Mouse (Mus musculus): ENCODE measurements at regions not wholly inside any gene's neighbourhood (a gene's known extent, or its start where the extent isn't known, plus 50 kb on each side); places are given as distances from the start of the nearest gene placed in this dataset.

- H3K4me3 ChIP-seq: no peak overlapping the region
- 93% methylated on average over 1 of the region's 1 CpGs for WGBS
- no peaks in the 10 kb centered on the region for H3K36me3 ChIP-seq
Observed at GRCm38 (mm10) chr13:102202301-102202700, 434.3 kb upstream of the Pik3r1 start.

GRCm38 (mm10) chr13:102218486-102218885, 450.5 kb upstream of the Pik3r1 start:
- 91% methylated on average over 11 of the region's 11 CpGs for WGBS
- H3K27ac ChIP-seq: no peak overlapping the region
- H3K27me3 ChIP-seq (ENCODE audit: insufficient read depth, poor library complexity, severe bottlenecking): no peaks in the 10 kb centered on the region
- H3K4me3 ChIP-seq: no peak overlapping the region
- no peaks in the 10 kb centered on the region for H3K36me3 ChIP-seq
- DNase-seq (ENCODE audit: low spot score): no peak
- no peaks in the 10 kb centered on the region for H3K9me3 ChIP-seq
- H3K4me1 ChIP-seq (replicated peaks): no peaks in the 10 kb centered on the region

More at GRCm38 (mm10) chr13:102202301-102202700, 434.3 kb upstream of the Pik3r1 start:
- Histone ChIP-seq H3K9me3 (no peaks in the 10 kb centered on the region), H3K27ac (no peak overlapping the region), H3K4me1 (replicated peaks) (no peaks in the 10 kb centered on the region), H3K27me3 (ENCODE audit: insufficient read depth, poor library complexity, severe bottlenecking) (no peaks in the 10 kb centered on the region)
- no peak for DNase-seq (ENCODE audit: low spot score)

GRCm38 (mm10) chr13:102231048-102231447, 462.3 kb upstream of the Cd180 start:
- WGBS: 86% methylated on average over 7 of the region's 7 CpGs
- H3K4me1 ChIP-seq (replicated peaks): no peaks in the 10 kb centered on the region
- H3K27me3 ChIP-seq (ENCODE audit: insufficient read depth, poor library complexity, severe bottlenecking): no peaks in the 10 kb centered on the region
- no peak overlapping the region for H3K27ac ChIP-seq
- no peak overlapping the region for H3K4me3 ChIP-seq
- H3K9me3 ChIP-seq: no peaks in the 10 kb centered on the region
- H3K36me3 ChIP-seq: no peaks in the 10 kb centered on the region
- no peak for DNase-seq (ENCODE audit: low spot score)

GRCm38 (mm10) chr13:102232291-102232936, 460.9 kb upstream of the Cd180 start:
- no peaks in the 10 kb centered on the region for H3K4me1 ChIP-seq (replicated peaks)
- no peak overlapping the region for H3K27ac ChIP-seq
- DNase-seq (ENCODE audit: low spot score): no peak
- H3K9me3 ChIP-seq: no peaks in the 10 kb centered on the region
- no peaks in the 10 kb centered on the region for H3K36me3 ChIP-seq
- no peaks in the 10 kb centered on the region for H3K27me3 ChIP-seq (ENCODE audit: insufficient read depth, poor library complexity, severe bottlenecking)
- H3K4me3 ChIP-seq: no peak overlapping the region
- 85% methylated on average over 4 of the region's 4 CpGs for WGBS

- H3K36me3 ChIP-seq: no peaks in the 10 kb centered on the region
- H3K4me1 ChIP-seq (replicated peaks): no peaks in the 10 kb centered on the region
- H3K27me3 ChIP-seq (ENCODE audit: insufficient read depth, poor library complexity, severe bottlenecking): no peaks in the 10 kb centered on the region
- H3K9me3 ChIP-seq: no peaks in the 10 kb centered on the region
- no peak overlapping the region for H3K27ac ChIP-seq
- H3K4me3 ChIP-seq: no peak overlapping the region
- no peak for DNase-seq (ENCODE audit: low spot score)
- 73% methylated on average over 2 of the region's 2 CpGs for WGBS
Observed at GRCm38 (mm10) chr13:102250884-102251283, 442.5 kb upstream of the Cd180 start.

- 94% methylated on average over 5 of the region's 5 CpGs for WGBS
- Histone ChIP-seq H3K4me1 (replicated peaks) (no peaks in the 10 kb centered on the region), H3K4me3 (no peak overlapping the region), H3K27ac (no peak overlapping the region), H3K36me3 (no peaks in the 10 kb centered on the region), H3K9me3 (no peaks in the 10 kb centered on the region), H3K27me3 (ENCODE audit: insufficient read depth, poor library complexity, severe bottlenecking) (no peaks in the 10 kb centered on the region)
- no peak for DNase-seq (ENCODE audit: low spot score)
Observed at GRCm38 (mm10) chr13:102251709-102252108, 441.6 kb upstream of the Cd180 start.

- DNase-seq (ENCODE audit: low spot score): no peak
- no peaks in the 10 kb centered on the region for H3K9me3 ChIP-seq
- no peak overlapping the region for H3K4me3 ChIP-seq
- no peaks in the 10 kb centered on the region for H3K36me3 ChIP-seq
- H3K4me1 ChIP-seq (replicated peaks): no peaks in the 10 kb centered on the region
- 68% methylated on average over 7 of the region's 7 CpGs for WGBS
- no peaks in the 10 kb centered on the region for H3K27me3 ChIP-seq (ENCODE audit: insufficient read depth, poor library complexity, severe bottlenecking)
- H3K27ac ChIP-seq: no peak overlapping the region
Observed at GRCm38 (mm10) chr13:102255401-102256371, 437.7 kb upstream of the Cd180 start.

- H3K27me3 ChIP-seq (ENCODE audit: insufficient read depth, poor library complexity, severe bottlenecking): no peaks in the 10 kb centered on the region
- no peaks in the 10 kb centered on the region for H3K4me1 ChIP-seq (replicated peaks)
- DNase-seq (ENCODE audit: low spot score): no peak
- no peaks in the 10 kb centered on the region for H3K9me3 ChIP-seq
- WGBS: 91% methylated on average over 8 of the region's 8 CpGs
- H3K27ac ChIP-seq: no peak overlapping the region
- no peak overlapping the region for H3K4me3 ChIP-seq
- no peaks in the 10 kb centered on the region for H3K36me3 ChIP-seq
Observed at GRCm38 (mm10) chr13:102258207-102258606, 435.2 kb upstream of the Cd180 start.

- Histone ChIP-seq H3K9me3 (no peaks in the 10 kb centered on the region), H3K4me3 (no peak overlapping the region), H3K27ac (no peak overlapping the region), H3K27me3 (ENCODE audit: insufficient read depth, poor library complexity, severe bottlenecking) (no peaks in the 10 kb centered on the region), H3K36me3 (no peaks in the 10 kb centered on the region), H3K4me1 (replicated peaks) (no peaks in the 10 kb centered on the region)
- WGBS: 87% methylated on average over 3 of the region's 3 CpGs
- DNase-seq (ENCODE audit: low spot score): no peak
Observed at GRCm38 (mm10) chr13:102273818-102274217, 419.5 kb upstream of the Cd180 start.

GRCm38 (mm10) chr13:102275296-102275695, 418.1 kb upstream of the Cd180 start:
- H3K4me3 ChIP-seq: no peak overlapping the region
- no peaks in the 10 kb centered on the region for H3K36me3 ChIP-seq
- 93% methylated on average over 2 of the region's 2 CpGs for WGBS
- no peaks in the 10 kb centered on the region for H3K27me3 ChIP-seq (ENCODE audit: insufficient read depth, poor library complexity, severe bottlenecking)
- no peaks in the 10 kb centered on the region for H3K4me1 ChIP-seq (replicated peaks)
- no peak overlapping the region for H3K27ac ChIP-seq
- H3K9me3 ChIP-seq: no peaks in the 10 kb centered on the region
- no peak for DNase-seq (ENCODE audit: low spot score)

GRCm38 (mm10) chr13:102276885-102277284, 416.5 kb upstream of the Cd180 start:
- DNase-seq (ENCODE audit: low spot score): no peak

GRCm38 (mm10) chr13:102280198-102280597, 413.2 kb upstream of the Cd180 start:
- H3K27me3 ChIP-seq (ENCODE audit: insufficient read depth, poor library complexity, severe bottlenecking): no peaks in the 10 kb centered on the region
- H3K36me3 ChIP-seq: no peaks in the 10 kb centered on the region
- 91% methylated on average over 3 of the region's 3 CpGs for WGBS
- no peaks in the 10 kb centered on the region for H3K9me3 ChIP-seq
- H3K4me3 ChIP-seq: no peak overlapping the region
- H3K27ac ChIP-seq: no peak overlapping the region
- no peak for DNase-seq (ENCODE audit: low spot score)
- H3K4me1 ChIP-seq (replicated peaks): no peaks in the 10 kb centered on the region

More at GRCm38 (mm10) chr13:102276885-102277284, 416.5 kb upstream of the Cd180 start:
- H3K27me3 ChIP-seq (ENCODE audit: insufficient read depth, poor library complexity, severe bottlenecking): no peaks in the 10 kb centered on the region
- H3K4me3 ChIP-seq: no peak overlapping the region
- no peak overlapping the region for H3K27ac ChIP-seq
- no peaks in the 10 kb centered on the region for H3K9me3 ChIP-seq
- H3K36me3 ChIP-seq: no peaks in the 10 kb centered on the region
- no peaks in the 10 kb centered on the region for H3K4me1 ChIP-seq (replicated peaks)

- Histone ChIP-seq H3K4me3 (no peak overlapping the region), H3K9me3 (no peaks in the 10 kb centered on the region), H3K27me3 (ENCODE audit: insufficient read depth, poor library complexity, severe bottlenecking) (no peaks in the 10 kb centered on the region), H3K4me1 (replicated peaks) (no peaks in the 10 kb centered on the region), H3K27ac (no peak overlapping the region), H3K36me3 (no peaks in the 10 kb centered on the region)
- WGBS: 86% methylated on average over 2 of the region's 2 CpGs
- no peak for DNase-seq (ENCODE audit: low spot score)
Observed at GRCm38 (mm10) chr13:102294451-102294850, 398.9 kb upstream of the Cd180 start.
